Mouse (Mus musculus): ENCODE results near the gene Srsf2.

The Srsf2 gene

DNA sequence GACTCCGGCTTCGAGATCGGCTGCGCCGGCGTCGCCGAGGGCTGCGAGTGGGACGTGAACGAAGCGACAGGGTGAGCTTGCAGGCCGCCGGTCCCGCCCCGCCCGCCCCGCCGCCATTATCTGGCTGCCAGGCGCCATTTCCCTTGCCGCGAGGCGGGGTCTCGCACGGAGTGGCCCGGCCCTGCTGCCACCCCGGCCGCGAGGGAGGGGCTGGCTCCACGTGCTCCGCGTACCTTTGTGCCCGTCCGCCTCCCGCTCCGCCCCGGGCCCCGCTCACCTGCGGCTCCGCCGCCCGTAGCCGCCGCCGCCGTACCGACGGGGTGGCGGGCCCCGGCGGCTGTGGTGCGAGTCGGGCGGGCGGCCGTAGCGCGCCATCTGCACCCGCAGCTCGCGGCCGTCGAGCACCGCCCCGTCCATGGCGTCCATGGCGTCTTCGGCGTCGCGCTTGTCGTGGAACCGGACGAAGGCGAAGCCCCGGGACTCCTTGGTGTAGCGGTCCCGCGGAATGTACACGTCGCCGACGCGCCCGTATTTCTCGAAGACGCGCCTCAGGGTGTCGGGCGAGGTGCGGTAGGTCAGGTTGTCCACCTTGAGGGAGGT, 503 bp downstream of the Srsf2 start, which contains the start of gene Mfsd11:
Mfsd11 (plus strand) TSS at position 150 of the 600 bp plus-strand sequence.
- DNase-seq, result peak; percentile 79

DNA sequence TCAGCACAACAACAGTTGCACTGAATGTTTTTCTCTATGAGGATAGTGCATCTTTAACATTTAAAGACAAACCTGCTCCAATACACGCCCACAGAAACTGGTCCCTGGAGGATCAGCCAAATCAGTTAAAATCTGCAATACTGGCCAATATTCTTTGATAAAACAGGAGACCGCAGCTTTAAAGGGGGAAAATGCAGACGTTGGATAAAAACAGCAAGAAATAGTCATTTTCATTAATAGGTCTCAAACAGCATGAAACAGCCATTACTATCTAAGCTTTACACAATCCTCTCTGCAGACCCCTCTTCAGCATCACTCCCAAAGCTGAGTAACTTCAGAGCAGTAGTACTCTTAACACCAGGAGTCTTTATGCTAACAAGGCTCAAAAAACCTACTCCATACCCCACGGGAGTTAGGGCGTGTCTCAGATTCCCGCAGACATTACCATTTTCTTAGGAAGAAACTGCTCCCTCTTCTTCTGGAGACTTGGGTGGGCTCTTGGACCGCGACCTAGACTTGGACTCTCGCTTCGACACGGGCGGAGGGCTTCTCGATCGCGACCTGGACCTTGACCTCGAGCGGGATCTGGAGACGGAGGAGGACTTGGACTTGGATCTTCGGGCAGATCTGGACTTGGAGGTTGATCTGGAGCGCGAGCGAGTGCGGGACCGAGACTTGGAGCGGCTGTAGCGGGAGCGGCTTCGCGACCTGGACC, 1.2 kb downstream of the Srsf2 start:
- no peak for DNase-seq

DNA sequence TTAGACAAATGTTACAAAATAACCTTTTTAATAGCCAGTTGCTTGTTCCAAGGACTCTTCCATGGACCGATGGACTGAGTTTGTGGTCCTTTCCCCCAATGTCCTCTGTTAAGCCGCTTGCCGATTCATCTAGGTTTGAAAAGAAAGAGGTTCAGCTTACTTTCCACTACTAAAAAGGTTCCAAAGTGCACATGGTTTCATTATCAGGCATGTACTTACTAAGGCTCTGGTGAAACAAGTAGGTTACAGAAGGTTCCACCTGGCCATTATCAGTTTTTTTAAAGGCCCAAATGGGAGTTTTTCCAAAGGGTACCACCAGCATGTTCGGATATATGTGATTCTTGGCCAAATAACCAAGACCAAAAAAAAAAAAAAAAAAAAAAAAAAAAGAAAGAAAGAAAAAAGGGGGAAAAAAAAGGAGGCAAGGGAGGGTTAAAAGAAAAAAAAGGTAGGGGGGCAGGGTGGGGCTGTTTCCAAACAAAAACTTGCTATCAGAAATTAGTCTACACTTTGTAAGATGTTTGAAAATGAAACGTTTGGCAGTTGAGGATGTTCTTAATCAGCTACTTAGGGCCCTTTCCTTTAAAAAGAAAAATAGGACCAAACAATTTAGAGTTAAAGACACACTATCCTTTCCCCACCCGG, 1.9 kb downstream of the Srsf2 start:
- DNase-seq, result no peak

DNA sequence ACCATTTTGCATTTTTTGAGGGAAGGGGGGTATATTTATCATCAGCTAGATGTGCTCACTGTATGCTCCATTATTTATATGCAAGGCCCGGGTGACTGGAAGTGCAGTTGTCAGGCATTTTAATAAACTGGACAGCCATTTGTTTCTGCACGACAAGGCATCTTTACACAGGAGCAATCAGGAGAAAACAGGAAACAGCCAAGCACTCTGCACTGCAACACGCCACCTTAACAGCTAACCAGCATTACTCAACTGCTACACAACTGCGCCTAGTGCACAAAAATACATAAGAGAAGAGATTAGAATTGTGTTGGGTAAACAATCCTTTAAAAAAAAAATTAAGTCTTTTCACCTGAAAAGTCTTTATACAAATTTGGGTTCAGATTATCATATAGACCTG, 2.8 kb downstream of the Srsf2 start:
- no peak for DNase-seq

DNA sequence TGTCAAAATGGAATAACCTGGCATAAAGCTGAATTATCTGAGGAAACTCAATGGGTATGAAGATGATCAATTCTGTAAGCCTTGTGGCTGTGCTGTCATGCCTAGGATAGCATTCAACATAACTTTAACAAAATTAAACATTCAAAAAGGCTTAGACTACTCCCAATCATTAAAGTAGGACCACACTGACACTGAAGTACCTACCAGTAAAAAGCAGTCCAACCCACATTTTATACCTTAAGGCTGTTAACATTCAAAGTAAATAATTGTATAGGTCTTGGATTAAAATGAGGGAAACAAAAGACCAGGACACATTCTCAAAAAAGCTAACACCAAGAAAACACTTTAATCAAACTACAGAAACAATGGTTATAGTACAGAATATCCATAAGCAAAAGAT, 3.3 kb downstream of the Srsf2 start:
- DNase-seq, result no peak

DNA sequence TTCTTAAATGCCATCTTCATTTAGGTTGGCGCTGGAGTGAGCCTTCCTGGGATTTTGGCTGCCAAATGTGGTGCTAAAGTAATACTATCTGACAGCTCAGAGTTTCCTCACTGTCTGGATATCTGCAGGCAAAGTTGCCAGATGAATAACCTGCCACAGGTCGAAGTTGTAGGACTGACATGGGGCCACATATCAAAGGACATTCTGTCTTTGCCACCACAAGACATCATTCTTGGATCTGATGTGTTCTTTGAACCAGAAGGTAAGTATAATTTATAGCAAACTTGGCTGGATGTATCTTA, 4.1 kb downstream of the Srsf2 start:
- peak; percentile 12 for DNase-seq

DNA sequence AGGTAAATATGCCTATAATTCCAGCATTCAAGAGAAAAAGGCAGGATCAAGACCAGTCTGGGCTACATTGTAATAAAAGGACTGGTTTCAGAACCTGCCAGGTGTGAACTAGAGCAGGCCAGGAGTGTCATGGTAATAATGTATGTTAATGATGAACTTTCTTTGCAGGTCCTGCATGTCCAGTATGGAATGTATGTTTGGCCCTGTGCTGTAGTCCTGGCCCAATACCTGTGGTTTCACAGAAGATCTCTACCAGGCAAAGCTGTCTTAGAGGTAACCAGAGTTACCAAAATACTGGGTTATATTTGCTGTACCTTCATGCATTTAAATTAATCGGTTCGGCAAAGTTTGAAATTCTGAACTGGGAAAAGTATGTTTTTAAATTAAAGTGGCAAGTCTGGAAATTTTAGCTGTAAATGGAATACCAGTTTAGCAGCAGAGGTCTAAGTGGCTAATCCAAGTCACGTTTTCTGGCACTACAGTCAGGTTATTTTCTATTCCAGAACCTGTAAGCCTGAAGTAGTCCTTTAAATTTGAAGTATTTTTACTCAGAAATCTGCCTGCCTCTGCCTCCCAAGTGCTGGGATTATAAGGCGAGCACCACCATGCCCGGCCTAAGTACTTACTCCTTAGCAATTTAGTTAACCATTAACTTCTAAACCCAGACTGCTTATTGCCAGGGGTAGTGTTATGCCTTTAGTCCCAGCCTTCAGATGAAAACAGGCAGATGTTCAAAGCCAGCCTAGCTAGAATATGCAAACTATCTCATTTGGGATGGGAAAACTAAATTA, 4.6 kb downstream of the Srsf2 start:
- DNase-seq, result peak; percentile 4

DNA sequence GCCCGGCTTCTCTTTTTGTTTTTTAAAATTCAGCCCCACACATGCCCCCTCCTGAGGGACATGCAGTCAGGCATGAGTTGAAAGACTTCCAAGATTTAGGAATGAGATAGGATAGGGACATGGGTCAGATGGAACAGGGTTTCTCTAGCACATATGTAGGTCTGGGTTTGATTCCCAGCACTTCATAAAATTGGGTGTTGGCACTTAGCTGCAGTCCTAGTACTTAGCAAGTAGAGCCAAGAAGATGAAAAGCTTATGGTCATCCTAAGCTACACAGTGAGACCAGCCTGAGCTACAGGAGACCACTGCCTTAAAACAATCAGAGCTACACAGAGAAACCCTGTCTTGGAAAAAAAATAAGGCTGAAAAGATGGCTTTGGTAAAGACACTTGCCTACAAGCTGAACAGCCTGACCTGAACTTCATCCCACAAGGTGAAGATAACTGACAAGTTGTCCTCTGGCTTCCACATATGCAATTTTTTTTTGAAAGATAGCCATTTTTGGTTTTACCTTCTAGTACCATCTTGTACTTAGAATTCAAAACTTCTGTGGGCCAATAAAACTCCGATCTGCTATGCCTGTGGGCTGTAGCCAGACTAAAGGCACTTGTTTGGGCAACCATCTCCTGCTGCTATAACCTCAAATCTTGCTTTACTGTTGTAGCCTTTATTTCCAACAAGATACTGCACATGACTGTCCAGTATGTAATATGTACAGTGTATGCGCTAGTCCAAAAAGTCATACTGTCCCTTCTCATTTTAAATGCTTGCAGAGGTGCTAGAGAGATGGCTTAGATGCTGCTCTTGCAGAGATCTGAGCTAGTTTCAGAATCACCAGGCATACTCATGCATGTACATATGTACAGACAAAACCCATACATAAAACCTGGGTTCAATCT, 5.5 kb downstream of the Srsf2 start:
- DNase-seq, result no peak

DNA sequence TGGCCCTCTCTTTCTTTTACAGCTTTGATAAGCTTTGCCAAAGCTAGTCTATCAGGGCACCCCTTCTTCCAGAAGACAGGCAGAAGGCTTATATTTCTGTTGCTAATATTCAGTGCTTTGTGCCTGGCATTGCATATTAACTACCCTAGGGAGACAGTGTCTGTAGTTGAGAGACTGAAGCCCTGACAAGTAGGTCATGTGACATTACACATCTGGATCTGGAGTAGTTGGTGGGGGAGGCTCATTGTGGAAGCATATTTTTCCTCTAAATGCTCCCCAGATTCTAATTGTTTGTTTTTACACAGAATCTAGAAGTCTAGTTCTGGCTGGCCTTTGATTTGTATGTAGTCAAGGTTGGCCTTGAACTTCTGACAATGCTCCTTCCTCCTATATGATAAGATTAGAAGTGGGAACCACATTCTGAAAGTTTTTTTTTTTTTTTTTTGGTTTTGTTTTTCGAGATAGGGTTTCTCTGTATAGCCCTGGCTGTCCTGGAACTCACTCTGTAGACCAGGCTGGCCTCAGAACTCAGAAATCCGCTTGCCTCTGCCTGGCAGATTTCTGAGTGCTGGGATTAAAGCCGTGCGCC, 6.2 kb downstream of the Srsf2 start:
- no peak for DNase-seq

DNA sequence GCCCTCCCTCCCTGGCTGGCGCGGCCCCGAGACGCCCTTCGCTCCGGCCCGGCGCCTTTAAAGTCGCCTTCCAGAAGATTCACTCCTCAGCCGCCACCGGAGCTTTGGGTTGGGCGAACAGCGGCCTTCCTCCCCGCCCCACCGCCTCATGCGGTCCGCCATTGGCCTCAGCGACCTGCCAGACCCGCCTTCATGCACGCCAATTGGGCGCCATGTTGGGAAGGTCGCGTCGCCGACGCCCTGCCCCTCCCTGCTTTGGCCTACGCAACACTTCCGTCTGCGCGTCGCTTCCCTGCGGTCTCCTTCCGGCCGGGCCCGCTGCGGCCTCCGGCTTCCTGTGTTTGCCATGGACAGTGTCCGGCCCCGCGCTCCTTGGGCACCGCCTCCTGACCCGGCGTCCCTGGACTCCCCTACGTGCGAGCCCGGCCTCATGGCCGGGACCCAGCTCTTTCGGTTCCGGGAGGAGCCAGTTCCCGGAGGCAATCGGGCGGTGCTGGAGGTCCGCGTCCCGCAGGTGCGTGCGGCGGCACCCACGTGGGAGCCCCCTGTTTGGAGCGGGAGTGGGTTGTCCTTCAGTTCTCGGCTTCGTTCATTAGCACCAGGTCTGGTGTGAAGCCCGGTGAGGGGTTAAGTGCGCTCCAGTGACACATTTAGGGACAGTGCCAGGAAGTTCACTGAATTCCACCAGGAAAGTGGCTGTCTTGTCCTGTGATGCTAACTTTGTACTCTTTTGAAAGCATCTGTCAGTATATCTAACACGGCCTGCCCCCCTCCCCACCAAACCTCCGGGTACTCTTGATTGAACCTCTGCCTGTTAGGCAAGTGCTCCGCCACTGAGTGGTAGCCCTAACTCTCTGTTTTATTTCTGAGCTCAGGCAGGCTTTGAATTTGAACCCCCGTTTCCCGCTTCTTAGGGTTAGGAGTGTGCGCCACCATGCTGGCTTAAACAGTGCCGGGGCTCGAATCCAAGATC, 9.3 kb downstream of the Srsf2 start, which contains the start of the genes Mettl23 and Jmjd6:
Mettl23 (plus strand) TSS at position 18 of the 973 bp plus-strand sequence.
Jmjd6 (minus strand) TSS at position 189 of the 973 bp plus-strand sequence.
- peak; percentile 99 for DNase-seq

DNA sequence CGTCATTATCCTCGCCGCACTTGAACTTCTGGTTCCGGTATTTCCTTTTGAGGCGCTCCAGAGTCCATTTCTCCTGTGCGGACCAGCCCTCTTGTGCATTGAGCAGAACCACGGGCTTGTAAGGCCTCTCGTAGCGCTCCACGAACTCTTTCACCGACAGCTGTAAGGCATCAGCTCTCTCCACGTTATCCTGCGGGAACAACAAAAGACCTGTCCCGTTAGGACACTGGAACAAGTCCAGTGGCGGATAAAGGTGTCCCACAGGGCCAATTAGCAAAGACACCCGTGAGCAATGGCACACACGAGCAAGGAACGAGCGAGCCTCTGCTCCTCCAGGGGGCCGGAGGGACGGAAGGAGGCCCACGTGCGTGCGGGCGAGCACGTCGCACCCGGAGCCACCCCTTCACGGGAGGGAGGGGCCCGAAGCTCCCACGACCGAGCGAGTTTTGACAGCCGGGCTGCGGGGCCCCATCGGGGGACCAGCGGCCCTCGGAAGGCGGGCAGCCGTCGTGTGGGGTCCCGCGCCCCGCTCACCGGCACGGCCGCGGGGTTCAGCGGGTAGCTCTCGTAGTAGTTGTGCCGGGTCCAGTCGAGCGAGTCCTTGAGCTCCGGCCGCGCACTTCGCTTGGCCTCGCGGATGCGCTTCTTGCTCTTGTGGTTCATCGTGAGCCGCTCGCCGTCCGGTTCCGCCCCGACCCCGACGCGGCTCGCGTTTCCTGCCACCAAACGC, 10.2 kb downstream of the Srsf2 start:
- peak; percentile 81 for DNase-seq

DNA sequence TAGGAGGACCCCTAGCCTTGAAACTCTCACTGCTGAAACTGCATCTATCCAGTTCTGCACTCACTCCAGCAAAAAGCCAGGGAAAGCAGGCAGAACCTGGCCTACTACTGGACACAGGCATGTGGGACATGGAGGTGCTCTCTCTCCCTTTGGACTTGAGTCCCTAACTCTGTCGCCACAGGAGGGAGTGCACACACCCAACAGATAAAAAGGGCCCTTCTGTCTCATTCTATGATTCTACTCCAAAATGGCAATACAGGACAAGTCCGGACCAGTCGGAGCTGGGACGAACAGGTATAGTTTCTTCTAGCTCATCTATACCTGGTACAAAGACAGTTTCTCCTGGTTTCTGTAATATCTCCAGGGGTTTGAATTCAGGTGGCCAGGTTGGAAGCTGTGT, 12.1 kb downstream of the Srsf2 start:
- DNase-seq, result no peak

DNA sequence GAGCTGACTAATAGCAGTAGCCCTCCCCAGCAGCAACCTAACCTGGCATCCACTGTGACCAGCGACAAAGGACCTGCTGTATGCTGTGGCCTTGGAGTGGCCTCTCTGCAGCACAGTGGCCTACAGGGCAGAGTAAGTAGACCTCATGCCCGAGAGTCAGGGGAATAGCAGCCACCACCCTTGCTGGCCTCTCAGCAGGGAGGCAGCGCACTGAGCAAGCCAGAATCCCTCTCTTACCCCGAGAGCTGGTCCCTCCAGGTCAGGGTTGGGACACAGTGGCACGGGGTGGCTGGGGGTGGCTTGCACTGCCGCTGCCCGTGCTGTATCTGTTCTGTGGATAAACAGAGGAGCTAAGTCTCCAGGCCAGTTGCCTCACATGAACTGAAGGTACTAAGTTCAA, 13.3 kb downstream of the Srsf2 start:
- no peak for DNase-seq

DNA sequence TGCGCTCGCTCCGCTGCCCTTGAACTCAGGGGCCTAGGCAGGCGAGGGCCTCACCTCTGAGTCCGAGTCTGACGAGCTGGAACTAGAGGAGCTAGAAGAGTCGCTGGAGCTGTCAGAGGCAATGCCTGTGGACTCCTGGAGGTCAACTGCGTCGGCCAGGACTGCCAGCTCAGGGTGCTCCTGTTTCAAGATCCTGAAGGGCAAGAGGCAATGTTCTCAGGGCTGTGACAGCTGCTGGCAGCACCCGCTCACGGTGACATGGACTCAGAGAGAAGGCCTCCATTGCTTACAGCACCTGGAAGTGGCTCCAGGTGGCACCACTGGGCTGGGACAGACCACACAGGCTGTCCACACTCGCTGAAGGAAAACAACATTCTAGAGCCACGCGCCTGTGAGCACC, 14.0 kb downstream of the Srsf2 start:
- no peak for DNase-seq

DNA sequence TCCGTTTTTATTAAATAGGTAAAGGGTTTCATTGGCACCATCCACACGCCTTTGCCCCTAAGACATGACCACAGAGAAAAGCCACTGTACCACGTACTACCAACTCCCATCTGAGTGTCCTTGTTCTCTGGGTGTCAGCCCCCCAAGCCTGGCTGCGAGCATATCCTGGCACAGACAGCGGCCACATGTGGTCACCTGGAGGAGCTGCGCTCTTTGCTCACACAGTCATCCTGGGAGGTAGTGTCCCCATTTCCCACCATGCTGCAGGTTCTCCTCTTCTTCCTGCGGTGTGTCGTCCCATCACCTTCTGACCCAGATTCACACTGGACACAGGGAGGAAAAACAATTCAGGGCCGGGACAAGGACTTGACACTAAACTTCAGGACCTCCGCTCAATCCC, 15.5 kb downstream of the Srsf2 start:
- DNase-seq, result no peak

DNA sequence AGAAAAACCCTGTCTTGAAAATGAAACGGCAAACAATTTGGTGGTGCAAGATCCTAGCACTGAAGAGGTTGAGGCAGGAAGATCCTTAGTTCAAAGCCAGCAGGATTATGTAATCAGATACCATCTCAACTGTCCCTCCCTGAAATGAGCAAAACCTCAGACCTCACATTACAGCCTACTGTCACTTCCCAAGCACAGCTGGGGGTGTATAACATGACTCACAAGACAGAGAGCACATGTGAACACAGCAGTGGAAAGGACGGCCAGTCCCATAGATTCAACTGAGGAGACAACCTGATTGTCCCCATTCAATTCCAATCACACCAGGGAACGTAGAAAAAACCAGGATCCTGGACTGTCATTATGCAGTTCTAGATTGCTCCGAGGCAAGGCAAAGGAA, 16.6 kb downstream of the Srsf2 start:
- no peak for DNase-seq

DNA sequence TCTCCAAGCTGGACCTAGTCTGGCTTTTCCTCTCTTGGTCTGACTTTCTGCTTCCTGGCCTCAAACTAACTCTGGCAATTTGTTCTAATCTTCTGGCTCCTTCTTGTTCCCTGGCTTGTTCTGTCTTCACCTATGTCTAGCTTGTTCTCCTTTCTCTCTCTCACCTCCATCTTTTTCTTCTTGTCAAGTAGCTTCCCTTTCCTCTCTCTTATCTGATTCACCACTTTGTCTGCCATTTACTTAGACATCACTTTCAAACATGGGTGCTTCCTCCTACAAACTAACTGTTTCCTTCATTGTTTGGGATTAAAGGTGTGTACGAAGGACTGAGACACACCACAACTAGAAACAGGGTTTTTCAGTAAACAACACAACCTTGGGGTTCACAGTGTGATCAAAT, 17.9 kb downstream of the Srsf2 start:
- no peak for DNase-seq

DNA sequence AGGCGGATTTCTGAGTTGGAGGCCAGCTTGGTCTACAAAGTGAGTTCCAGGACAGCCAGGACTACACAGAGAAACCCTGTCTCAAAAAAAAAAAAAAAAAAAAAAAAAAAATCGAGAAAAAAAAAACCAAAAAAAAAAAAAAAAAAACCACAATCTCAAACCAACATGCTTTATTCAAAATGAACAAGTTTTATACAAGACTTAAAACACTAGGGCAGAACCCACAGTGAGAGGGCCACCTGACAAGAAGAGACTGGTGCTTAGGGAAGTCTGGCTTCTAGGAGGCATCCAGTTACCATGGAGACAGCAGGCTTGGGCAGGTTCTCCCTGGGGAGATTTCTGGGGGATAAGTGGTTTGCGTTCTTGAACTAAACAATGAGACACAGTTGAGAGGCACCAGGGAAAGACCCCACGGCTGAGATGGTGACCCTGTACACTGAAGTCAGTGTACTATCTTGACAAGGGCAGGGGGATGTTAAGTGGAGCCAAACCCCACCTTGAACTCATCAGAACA, 20.7 kb downstream of the Srsf2 start:
- DNase-seq, result no peak

DNA sequence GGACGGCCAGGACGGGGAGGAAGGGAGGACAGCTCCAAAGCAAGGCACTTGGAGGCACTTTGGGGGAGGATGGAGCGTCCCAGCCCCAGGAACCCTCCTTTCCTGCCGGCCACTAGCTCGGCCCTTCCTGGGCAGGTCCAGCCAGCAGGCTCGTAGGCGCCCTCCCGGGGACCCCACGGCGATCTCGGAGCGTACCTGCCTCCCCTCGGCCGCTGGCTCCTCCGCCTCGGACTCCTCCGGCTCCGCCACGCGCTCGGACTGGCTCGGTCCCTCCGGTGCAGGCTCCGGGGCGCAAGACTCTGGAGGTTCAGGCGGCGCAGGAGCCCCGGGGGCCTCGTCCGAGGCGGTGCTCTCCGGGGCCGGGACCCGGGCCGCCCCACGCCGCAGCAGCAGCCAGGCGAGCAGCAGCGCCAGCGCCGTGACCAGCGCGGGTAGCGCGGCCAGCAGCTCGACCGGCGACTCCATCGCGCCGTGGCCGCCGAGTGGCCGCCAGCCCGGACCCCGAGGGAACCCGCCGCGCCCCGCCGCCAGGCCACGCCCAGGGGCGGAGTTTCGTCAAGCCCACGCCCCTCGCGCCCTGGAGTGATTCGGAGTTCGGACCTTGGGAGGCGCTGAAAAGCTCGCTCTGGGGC, 25.2 kb downstream of the Srsf2 start, which contains the start of gene Mxra7:
Mxra7 (minus strand) TSS at position 513 of the 632 bp plus-strand sequence.
- DNase-seq, result peak; percentile 65
